ENCODE assay signal across 32 mouse cellular contexts in the genomic region with DNA sequence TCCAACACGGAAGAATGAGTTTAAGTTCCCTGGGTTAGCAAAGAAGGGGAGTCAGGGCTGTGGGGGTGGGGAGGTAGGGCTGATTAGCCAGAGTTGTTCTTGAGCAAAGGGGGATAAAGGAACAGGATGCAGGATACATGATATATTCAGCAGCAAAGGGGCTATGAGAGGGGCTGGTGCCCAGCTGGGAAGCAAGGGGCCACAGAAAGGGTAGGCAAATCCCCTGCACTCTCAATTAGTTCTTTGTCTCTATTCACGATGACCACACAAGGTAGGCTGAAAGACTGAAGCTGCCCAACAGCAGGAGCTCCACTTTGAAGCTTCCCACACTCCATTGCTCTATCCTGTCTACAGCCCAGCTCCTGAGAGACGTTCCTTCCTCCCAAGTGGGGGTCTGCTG. TPM values are rescaled to one million over a fixed set of nuclear protein-coding genes. Genes with fewer than 3 reads are reported as not detected.
DNase-seq lines count a peak whose midpoint lies in the region; ATAC-seq lines count a peak whose summit lies in the region.
"Had no signal": no experiment of that assay in that cellular context is flagged by ENCODE, and none has a peak within 500 bp of the region (broad histone marks: within the 10 kb centered on the region; RNA-seq: fewer than 3 reads in every experiment).

No protein-coding gene starts in this region.

- H3K27me3 ChIP-seq in heart, embryonic 10.5 days (ENCODE audit: insufficient read depth, poor library complexity, severe bottlenecking) = no peaks in the 10 kb centered on the region
- no peaks in the 10 kb centered on the region for H3K27me3 ChIP-seq in hindbrain, embryonic 12.5 days
- no peaks in the 10 kb centered on the region for H3K27me3 ChIP-seq in hindbrain, embryonic 11.5 days (ENCODE audit: control insufficient read depth, insufficient read depth, low read length)
- no peaks in the 10 kb centered on the region for H3K27me3 ChIP-seq in embryonic facial prominence, embryonic 10.5 days (replicated peaks; ENCODE audit: low read depth, poor library complexity, severe bottlenecking)
- H3K27me3 ChIP-seq in embryonic facial prominence, embryonic 13.5 days = no peaks in the 10 kb centered on the region
- no peaks in the 10 kb centered on the region for H3K27me3 ChIP-seq in kidney, embryonic 15.5 days
- H3K27me3 ChIP-seq: embryonic facial prominence, embryonic 12.5 days; forebrain, embryonic 13.5 days; intestine, embryonic 15.5 days; neural tube, embryonic 12.5 days had no signal

- no peak overlapping the region for H3K9ac ChIP-seq in hindbrain, embryonic 12.5 days
- H3K9ac ChIP-seq in hindbrain, embryonic 11.5 days (ENCODE audit: low read depth, low read length) = no peak overlapping the region
- H3K9ac ChIP-seq in embryonic facial prominence, embryonic 13.5 days = 0 out of 2 replicates have a peak overlapping the region, but pooled peaks have one; percentile 3
- H3K9ac ChIP-seq in kidney, embryonic 15.5 days = no peak overlapping the region
- H3K9ac ChIP-seq: embryonic facial prominence, embryonic 12.5 days; forebrain, embryonic 13.5 days; intestine, embryonic 15.5 days; liver, embryonic 14.5 days; neural tube, embryonic 12.5 days had no signal

- H3K4me2 ChIP-seq in hindbrain, embryonic 12.5 days (replicated peaks) = 0 out of 2 replicates have a peak overlapping the region, but pooled peaks have one; percentile 4
- H3K4me2 ChIP-seq in hindbrain, embryonic 11.5 days (replicated peaks; ENCODE audit: low read depth, low read length) = no peak overlapping the region
- no peak overlapping the region for H3K4me2 ChIP-seq in embryonic facial prominence, embryonic 13.5 days
- H3K4me2 ChIP-seq in kidney, embryonic 15.5 days = no peak overlapping the region
- H3K4me2 ChIP-seq: embryonic facial prominence, embryonic 12.5 days; forebrain, embryonic 13.5 days; intestine, embryonic 15.5 days; neural tube, embryonic 12.5 days had no signal

- no peak for DNase-seq in heart, embryonic 10.5 days (ENCODE audit: low spot score)
- DNase-seq in heart, adult 9 months (ENCODE audit: low spot score in 2 of 2) = no peak
- DNase-seq in hindbrain, embryonic 11.5 days (ENCODE audit: low spot score) = no peak
- peak; percentile 34 for DNase-seq in embryonic facial prominence, embryonic 10.5 days (ENCODE audit: low spot score)
- DNase-seq: adrenal gland, adult 8-10 months; B cell, adult 2 months; cerebellum, adult 2 months; cerebellum, postnatal 25 days; gastrocnemius, postnatal 10 days; heart, postnatal 4 days; kidney, adult 2 months; kidney, postnatal 4 days; layer of hippocampus, adult 9-11 months; liver; lung, adult 2 months; lung, postnatal 10 days; right cerebral cortex, postnatal 14 days; thymus, postnatal 14 days had no signal

- H3K9me3 ChIP-seq in heart, embryonic 10.5 days = no peaks in the 10 kb centered on the region
- no peaks in the 10 kb centered on the region for H3K9me3 ChIP-seq in hindbrain, embryonic 12.5 days (replicated peaks)
- H3K9me3 ChIP-seq in hindbrain, embryonic 11.5 days (ENCODE audit: control insufficient read depth, low read length) = no peaks in the 10 kb centered on the region
- H3K9me3 ChIP-seq in embryonic facial prominence, embryonic 10.5 days = no peaks in the 10 kb centered on the region
- H3K9me3 ChIP-seq in embryonic facial prominence, embryonic 13.5 days = no peaks in the 10 kb centered on the region
- no peaks in the 10 kb centered on the region for H3K9me3 ChIP-seq in kidney, embryonic 15.5 days (replicated peaks)
- H3K9me3 ChIP-seq: embryonic facial prominence, embryonic 12.5 days; forebrain, embryonic 13.5 days; intestine, embryonic 15.5 days; neural tube, embryonic 12.5 days had no signal

- ATAC-seq in hindbrain, embryonic 12.5 days (ENCODE audit: low FRiP score) = no peak
- ATAC-seq in hindbrain, embryonic 11.5 days (ENCODE audit: low FRiP score) = no peak
- ATAC-seq in embryonic facial prominence, embryonic 13.5 days (ENCODE audit: insufficient number of reproducible peaks, insufficient read depth, low FRiP score, low TSS enrichment, low read depth) = no peak
- ATAC-seq in kidney, embryonic 15.5 days (replicated peaks; ENCODE audit: low FRiP score) = no peak
- no peak for ATAC-seq in granulocyte monocyte progenitor cell, adult 5-6 weeks (replicated peaks; ENCODE audit: poor library complexity, severe bottlenecking)
- ATAC-seq: activated CD4-positive, CD25-positive, alpha-beta regulatory T cell, adult 4 months; forebrain, embryonic 13.5 days; hindbrain, postnatal 0 days; intestine, embryonic 15.5 days had no signal

- H3K36me3 ChIP-seq in heart, embryonic 10.5 days = no peaks in the 10 kb centered on the region
- H3K36me3 ChIP-seq in hindbrain, embryonic 12.5 days = no peaks in the 10 kb centered on the region
- H3K36me3 ChIP-seq in hindbrain, embryonic 11.5 days (ENCODE audit: control insufficient read depth, insufficient read depth, low read length) = no peaks in the 10 kb centered on the region
- no peaks in the 10 kb centered on the region for H3K36me3 ChIP-seq in embryonic facial prominence, embryonic 10.5 days (replicated peaks)
- no peaks in the 10 kb centered on the region for H3K36me3 ChIP-seq in embryonic facial prominence, embryonic 13.5 days
- no peaks in the 10 kb centered on the region for H3K36me3 ChIP-seq in kidney, embryonic 15.5 days
- H3K36me3 ChIP-seq: embryonic facial prominence, embryonic 12.5 days; intestine, embryonic 15.5 days; neural tube, embryonic 12.5 days had no signal

- 30% methylated on average over 3 of the region's 3 CpGs for WGBS in heart, embryonic 10.5 days
- 10% methylated on average over 3 of the region's 3 CpGs for WGBS in hindbrain, embryonic 12.5 days
- WGBS in hindbrain, embryonic 11.5 days = 7% methylated on average over 3 of the region's 3 CpGs
- 10% methylated on average over 3 of the region's 3 CpGs for WGBS in embryonic facial prominence, embryonic 10.5 days
- WGBS in embryonic facial prominence, embryonic 13.5 days = 20% methylated on average over 3 of the region's 3 CpGs
- 24% methylated on average over 3 of the region's 3 CpGs for WGBS in kidney, embryonic 15.5 days

- no peak overlapping the region for H3K4me3 ChIP-seq in heart, embryonic 10.5 days
- H3K4me3 ChIP-seq in hindbrain, embryonic 12.5 days = no peak overlapping the region
- no peak overlapping the region for H3K4me3 ChIP-seq in hindbrain, embryonic 11.5 days (ENCODE audit: low read depth, low read length)
- H3K4me3 ChIP-seq in embryonic facial prominence, embryonic 10.5 days = no peak overlapping the region
- H3K4me3 ChIP-seq in embryonic facial prominence, embryonic 13.5 days = no peak overlapping the region
- H3K4me3 ChIP-seq in kidney, embryonic 15.5 days (replicated peaks) = no peak overlapping the region
- H3K4me3 ChIP-seq: embryonic facial prominence, embryonic 12.5 days; forebrain, embryonic 13.5 days; intestine, embryonic 15.5 days; myocyte; neural tube, embryonic 12.5 days had no signal

- peak overlapping the region; percentile 78 for H3K27ac ChIP-seq in heart, embryonic 10.5 days
- H3K27ac ChIP-seq in hindbrain, embryonic 12.5 days = no peak overlapping the region
- no peak overlapping the region for H3K27ac ChIP-seq in hindbrain, embryonic 11.5 days (ENCODE audit: low read depth, low read length)
- peak overlapping the region; percentile 44 for H3K27ac ChIP-seq in embryonic facial prominence, embryonic 10.5 days (replicated peaks)
- H3K27ac ChIP-seq in embryonic facial prominence, embryonic 13.5 days = peak overlapping the region; percentile 22; the same call in 1 of the 2 replicates
- no peak overlapping the region for H3K27ac ChIP-seq in kidney, embryonic 15.5 days
- H3K27ac ChIP-seq: embryonic facial prominence, embryonic 12.5 days; forebrain, embryonic 13.5 days; hindbrain, postnatal 0 days; intestine, embryonic 15.5 days; kidney, postnatal 0 days; liver, embryonic 14.5 days; macrophage; neural tube, embryonic 12.5 days had no signal

- peaks cover 54% of the 10 kb centered on the region for H3K4me1 ChIP-seq in heart, embryonic 10.5 days
- H3K4me1 ChIP-seq in hindbrain, embryonic 12.5 days = peaks cover 22% of the 10 kb centered on the region
- H3K4me1 ChIP-seq in hindbrain, embryonic 11.5 days (replicated peaks; ENCODE audit: control insufficient read depth, insufficient read depth, low read length) = no peaks in the 10 kb centered on the region; the same call in 1 of the 2 replicates
- H3K4me1 ChIP-seq in embryonic facial prominence, embryonic 10.5 days = peaks cover 49% of the 10 kb centered on the region
- peaks cover 39% of the 10 kb centered on the region for H3K4me1 ChIP-seq in embryonic facial prominence, embryonic 13.5 days
- H3K4me1 ChIP-seq in kidney, embryonic 15.5 days = peaks cover 21% of the 10 kb centered on the region

RNA-seq across cellular contexts. Expression of a gene that starts 39.8 kb away (rescaled TPM):
- polyA plus RNA-seq in heart, embryonic 10.5 days (2016; fragmentation: Nextera tagmentation; extraction: Ambion mirVana) = 6.1 and 7.5 TPM in 2 replicates
- 2.4 and 2.7 TPM in 2 replicates for polyA plus RNA-seq in hindbrain, embryonic 12.5 days (2016; fragmentation: Nextera tagmentation; extraction: Ambion mirVana)
- polyA plus RNA-seq in hindbrain, embryonic 11.5 days (2014; fragmentation: Nextera tagmentation; extraction: Ambion mirVana) = 1.4 and 1.6 TPM in 2 replicates
- 1.4 and 1.8 TPM in 2 replicates for polyA plus RNA-seq in embryonic facial prominence, embryonic 10.5 days (2016; fragmentation: Nextera tagmentation; extraction: Ambion mirVana)
- polyA plus RNA-seq in embryonic facial prominence, embryonic 13.5 days (2015; fragmentation: Nextera tagmentation; extraction: Ambion mirVana) = 5.2 and 7.3 TPM in 2 replicates
- polyA plus RNA-seq in kidney, embryonic 15.5 days (2015; fragmentation: Nextera tagmentation; extraction: Ambion mirVana) = 3.5 and 3.8 TPM in 2 replicates
- total RNA-seq in granulocyte monocyte progenitor cell, adult 5-6 weeks (2014; fragmentation: Nextera tagmentation) = 35.1 and 50.4 TPM in 2 replicates
- total RNA-seq in granulocyte monocyte progenitor cell, adult 5-6 weeks (2017) = 137 and 160 TPM in 2 replicates

RNA-seq across cellular contexts. Expression of a gene that starts 59.2 kb away (rescaled TPM):
- polyA plus RNA-seq in heart, embryonic 10.5 days (2016; fragmentation: Nextera tagmentation; extraction: Ambion mirVana) = 308 and 314 TPM in 2 replicates
- 238 and 247 TPM in 2 replicates for polyA plus RNA-seq in hindbrain, embryonic 12.5 days (2016; fragmentation: Nextera tagmentation; extraction: Ambion mirVana)
- polyA plus RNA-seq in hindbrain, embryonic 11.5 days (2014; fragmentation: Nextera tagmentation; extraction: Ambion mirVana) = 279 TPM in 2 replicates
- polyA plus RNA-seq in embryonic facial prominence, embryonic 10.5 days (2016; fragmentation: Nextera tagmentation; extraction: Ambion mirVana) = 243 and 251 TPM in 2 replicates
- polyA plus RNA-seq in embryonic facial prominence, embryonic 13.5 days (2015; fragmentation: Nextera tagmentation; extraction: Ambion mirVana) = 298 and 306 TPM in 2 replicates
- 323 and 334 TPM in 2 replicates for polyA plus RNA-seq in kidney, embryonic 15.5 days (2015; fragmentation: Nextera tagmentation; extraction: Ambion mirVana)
- total RNA-seq in granulocyte monocyte progenitor cell, adult 5-6 weeks (2014; fragmentation: Nextera tagmentation) = 278 and 296 TPM in 2 replicates
- total RNA-seq in granulocyte monocyte progenitor cell, adult 5-6 weeks (2017) = 176 and 201 TPM in 2 replicates

Comparison
In these comparisons a context has a peak if more than half of its experiments do, and no peak if none do; other contexts are left out.
1. H3K27ac ChIP-seq: peak in heart, embryonic 10.5 days (single experiment), embryonic facial prominence, embryonic 10.5 days (single experiment) and embryonic facial prominence, embryonic 13.5 days (single experiment); none in hindbrain, embryonic 12.5 days (single experiment), hindbrain, embryonic 11.5 days (single experiment) and kidney, embryonic 15.5 days (single experiment).